Mouse (Mus musculus) Patski (cell line): Measurements from ENCODE around the gene Rap1b. TPM values are rescaled to one million over a fixed set of nuclear protein-coding genes. Genes with fewer than 3 reads are reported as not detected.
A peak's percentile ranks its signal among the peaks of the same experiment; 100 is the strongest.

Experiments used
- ATAC-seq: fragments of 100-300 bp; one replicate; pipeline ENCODE4 v1.8.0; 2021
- CTCF ChIA-PET: fragments of 350-600 bp; sonication (Branson Sonifier 250); formaldehyde crosslinking; loops from one replicate; lab custom pipeline; 2022; ENCODE audit warnings: inconsistent platforms; lab: Charles Lee
- POLR2A ChIA-PET: fragments of 350-600 bp; sonication (Branson Sonifier 250); formaldehyde crosslinking; loops from one replicate; lab custom pipeline; 2022; ENCODE audit warnings: antibody characterized with exemption, inconsistent platforms; lab: Charles Lee
- DNase-seq: peaks from one replicate; pipeline ENCODE4 v3.0.0-alpha.2; 2011; ENCODE audit warnings: low read depth, low spot score
- H3K27me3 ChIP-seq: fragments of 371-371 bp; one replicate; pipeline ENCODE4 v1.5.1; 2021
- CTCF ChIP-seq: fragments of 100-300 bp; IDR thresholded peaks from one replicate; pipeline ENCODE4 v1.5.1; 2021
- in situ Hi-C: fragments of 300-500 bp; cut with MboI; formaldehyde crosslinking; loops from 3 replicates; pipeline ENCODE4 v1.11.1; 2018; ENCODE audit warnings: low pct_unique_long_range_greater_than_20kb, mixed read lengths
- polyA plus RNA-seq: library from polyadenylated mRNA; unstranded; gene quantifications from one replicate; pipeline ENCODE4 v1.2.3, GENCODE M21; 2021

The Rap1b gene
- polyA plus RNA-seq, 1 experiment from 2014 or later = 95.5 TPM

- ATAC-seq = no peak
These were observed 46.0 kb downstream of the Rap1b start for GRCm38 (mm10) chr10:117799806-117800205.

GRCm38 (mm10) chr10:117798436-117799035 is 47.3 kb downstream of the Rap1b start:
- TF ChIP-seq CTCF = no peak

More at GRCm38 (mm10) chr10:117799806-117800205, 46.0 kb downstream of the Rap1b start:
- no peaks in the 10 kb centered on the region for H3K27me3 ChIP-seq
- in situ Hi-C loops = no loop called here
- ChIA-PET CTCF (interaction anchor here (0.9 kb wide), 1 partner anchor 12 kb away, joined by 3 read pairs; no protein-coding TSS in a partner anchor), POLR2A (no interaction called here)
- DNase-seq = no peak
- TF ChIP-seq CTCF = no peak

GRCm38 (mm10) chr10:117797684-117798083 is 48.2 kb downstream of the Rap1b start:
- no peak for ATAC-seq
- POLR2A ChIA-PET = no interaction called here
- no peak for TF ChIP-seq CTCF
- no peaks in the 10 kb centered on the region for H3K27me3 ChIP-seq
- in situ Hi-C loops = no loop called here
- CTCF ChIA-PET = no interaction called here
- DNase-seq = no peak

More at GRCm38 (mm10) chr10:117798436-117799035, 47.3 kb downstream of the Rap1b start:
- ATAC-seq (no peak), DNase-seq (no peak)
- POLR2A ChIA-PET = no interaction called here
- H3K27me3 ChIP-seq = no peaks in the 10 kb centered on the region
- in situ Hi-C loops = no loop called here
- CTCF ChIA-PET = interaction anchor here (1.0 kb wide), 1 partner anchor 9 kb away, joined by 3 read pairs; no protein-coding TSS in a partner anchor

- in situ Hi-C loops = no loop called here
- H3K27me3 ChIP-seq = no peaks in the 10 kb centered on the region
- no peak for TF ChIP-seq CTCF
- ChIA-PET CTCF (no interaction called here), POLR2A (no interaction called here)
- ATAC-seq (no peak), DNase-seq (no peak)
These were observed 48.7 kb downstream of the Rap1b start for GRCm38 (mm10) chr10:117797106-117797505.

- ATAC-seq = no peak
- H3K27me3 ChIP-seq = no peaks in the 10 kb centered on the region
- no peak for DNase-seq
- CTCF ChIA-PET = interaction anchor here (1.4 kb wide), 1 partner anchor 38 kb away, joined by 3 read pairs; no protein-coding TSS in a partner anchor
- TF ChIP-seq CTCF = peak; percentile 59
- POLR2A ChIA-PET = no interaction called here
- in situ Hi-C loops = no loop called here
These were observed 49.7 kb downstream of the Rap1b start for GRCm38 (mm10) chr10:117796181-117796580.

- in situ Hi-C loops = no loop called here
- no peaks in the 10 kb centered on the region for H3K27me3 ChIP-seq
- ATAC-seq (no peak), DNase-seq (no peak)
- TF ChIP-seq CTCF = no peak
- ChIA-PET CTCF (interaction anchor here (1.4 kb wide), 1 partner anchor 39 kb away, joined by 3 read pairs; no protein-coding TSS in a partner anchor), POLR2A (no interaction called here)
These were observed 50.6 kb downstream of the Rap1b start for GRCm38 (mm10) chr10:117795206-117795605.

GRCm38 (mm10) chr10:117793436-117794030 is 52.3 kb downstream of the Rap1b start:
- no peak for DNase-seq
- CTCF ChIA-PET = no interaction called here
- in situ Hi-C loops = no loop called here
- no peak for ATAC-seq
- POLR2A ChIA-PET = interaction anchor here (1.4 kb wide), 1 partner anchor 14 kb away, joined by 3 read pairs; no protein-coding TSS in a partner anchor
- no peaks in the 10 kb centered on the region for H3K27me3 ChIP-seq
- TF ChIP-seq CTCF = no peak

- CTCF ChIA-PET = no interaction called here
- peak; percentile 96 for DNase-seq
- in situ Hi-C loops = no loop called here
- TF ChIP-seq CTCF = no peak
- POLR2A ChIA-PET = interaction anchor here (0.7 to 1.4 kb wide), 2 partner anchors 15 to 456 kb away, joined by 3 read pairs; no protein-coding TSS in a partner anchor
- peak; percentile 96 for ATAC-seq
- H3K27me3 ChIP-seq = no peaks in the 10 kb centered on the region
These were observed 53.4 kb downstream of the Rap1b start, which contains the start of gene Nup107 for GRCm38 (mm10) chr10:117792141-117793091. Gene Nup107 (minus strand): TSS chr10:117792705.

- TF ChIP-seq CTCF = no peak
- in situ Hi-C loops = no loop called here
- CTCF ChIA-PET = no interaction called here
- ATAC-seq = no peak
- POLR2A ChIA-PET = interaction anchor here (1.0 kb wide), 1 partner anchor 18 kb away, joined by 4 read pairs; no protein-coding TSS in a partner anchor
- H3K27me3 ChIP-seq = no peaks in the 10 kb centered on the region
- DNase-seq = no peak
These were observed 54.7 kb downstream of the Rap1b start for GRCm38 (mm10) chr10:117791171-117791470.
